In the genomic region with DNA sequence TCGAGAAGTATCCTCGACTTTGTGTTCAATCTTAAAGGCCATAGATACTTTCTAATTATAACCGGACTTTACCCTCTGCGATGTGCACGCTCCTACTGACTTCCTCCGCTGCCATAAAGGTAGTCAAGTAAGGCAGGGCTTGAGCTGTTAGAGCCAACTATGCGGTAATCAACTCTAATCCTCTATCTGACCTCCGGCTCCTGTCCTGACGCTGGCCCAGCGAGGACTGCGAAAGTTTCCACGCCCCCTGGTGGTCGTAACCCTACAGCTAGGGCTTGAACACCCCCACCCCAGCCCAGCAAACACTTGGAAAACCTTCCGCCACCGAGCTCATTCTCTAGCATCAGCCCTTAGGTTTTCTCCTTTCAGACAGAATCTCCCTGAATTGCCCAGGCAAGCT, we compare ENCODE assay signal across 8 mouse cellular contexts. TPM values are rescaled to one million over a fixed set of nuclear protein-coding genes. Genes with fewer than 3 reads are reported as not detected.
A peak's percentile ranks its signal among the peaks of the same experiment; 100 is the strongest.
DNase-seq lines count a peak whose midpoint lies in the region; ATAC-seq lines count a peak whose summit lies in the region.

No protein-coding gene starts in this region.

- H3K27me3 ChIP-seq in embryonic facial prominence, embryonic 10.5 days (replicated peaks; ENCODE audit: low read depth, poor library complexity, severe bottlenecking) = peaks cover 56% of the 10 kb centered on the region
- H3K27me3 ChIP-seq in heart, embryonic 11.5 days (ENCODE audit: control insufficient read depth, insufficient read depth, low read length) = peaks cover 3% of the 10 kb centered on the region; the same call in 1 of the 2 replicates
- H3K27me3 ChIP-seq in kidney, embryonic 15.5 days = peaks cover 4% of the 10 kb centered on the region; the same call in 1 of the 2 replicates
- H3K27me3 ChIP-seq in liver, embryonic 13.5 days = peaks cover 55% of the 10 kb centered on the region
- H3K27me3 ChIP-seq in splenic B cell, adult 2 months (ENCODE audit: control insufficient read depth, insufficient read depth, low read length, poor library complexity, severe bottlenecking) = peaks cover 3% of the 10 kb centered on the region; the same call in 1 of the 2 replicates

- peak overlapping the region; percentile 77 for H3K4me3 ChIP-seq in embryonic facial prominence, embryonic 10.5 days
- H3K4me3 ChIP-seq in heart, embryonic 11.5 days (ENCODE audit: low read depth, low read length) = peak overlapping the region; percentile 69
- H3K4me3 ChIP-seq in kidney, embryonic 15.5 days (replicated peaks) = peak overlapping the region; percentile 81
- H3K4me3 ChIP-seq in liver, embryonic 13.5 days (replicated peaks) = peak overlapping the region; percentile 56

- 1% methylated on average over 15 of the region's 15 CpGs for WGBS in embryonic facial prominence, embryonic 10.5 days
- under 1% methylated on average over 15 of the region's 15 CpGs for WGBS in heart, embryonic 11.5 days (ENCODE audit: insufficient replicate concordance)
- under 1% methylated on average over 15 of the region's 15 CpGs for WGBS in kidney, embryonic 15.5 days
- WGBS in liver, embryonic 13.5 days (ENCODE audit: insufficient replicate concordance) = 2% methylated on average over 15 of the region's 15 CpGs

- H3K9me3 ChIP-seq in embryonic facial prominence, embryonic 10.5 days = no peaks in the 10 kb centered on the region
- H3K9me3 ChIP-seq in heart, embryonic 11.5 days (replicated peaks; ENCODE audit: control insufficient read depth, low read length) = no peaks in the 10 kb centered on the region
- H3K9me3 ChIP-seq in kidney, embryonic 15.5 days (replicated peaks) = no peaks in the 10 kb centered on the region
- no peaks in the 10 kb centered on the region for H3K9me3 ChIP-seq in liver, embryonic 13.5 days (replicated peaks)

- DNase-seq in CD4-positive, CD25-positive, alpha-beta regulatory T cell, adult 2 months (ENCODE audit: low read depth, low spot score) = peak; percentile 63
- peak; percentile 91 for DNase-seq in embryonic facial prominence, embryonic 10.5 days (ENCODE audit: low spot score)
- DNase-seq in liver, embryonic 13.5 days = peak; percentile 28
- DNase-seq in naive thymus-derived CD4-positive, alpha-beta T cell, adult 2 months (ENCODE audit: low read depth) = peak; percentile 53
- DNase-seq in splenic B cell, adult 2 months (ENCODE audit: low read depth, low spot score) = peak; percentile 72

- no peak overlapping the region for H3K9ac ChIP-seq in heart, embryonic 11.5 days (ENCODE audit: low read depth, low read length)
- H3K9ac ChIP-seq in kidney, embryonic 15.5 days = peak overlapping the region; percentile 77; the same call in 1 of the 2 replicates
- H3K9ac ChIP-seq in liver, embryonic 13.5 days = no peak overlapping the region

- no peak overlapping the region for H3K27ac ChIP-seq in embryonic facial prominence, embryonic 10.5 days (replicated peaks)
- no peak overlapping the region for H3K27ac ChIP-seq in heart, embryonic 11.5 days (ENCODE audit: low read depth, low read length)
- no peak overlapping the region for H3K27ac ChIP-seq in kidney, embryonic 15.5 days
- H3K27ac ChIP-seq in liver, embryonic 13.5 days = no peak overlapping the region

- peak overlapping the region; percentile 97 for H3K4me2 ChIP-seq in heart, embryonic 11.5 days
- H3K4me2 ChIP-seq in kidney, embryonic 15.5 days = peak overlapping the region; percentile 91
- peak overlapping the region; percentile 76 for H3K4me2 ChIP-seq in liver, embryonic 13.5 days

- ATAC-seq in CD4-positive, CD25-positive, alpha-beta regulatory T cell, adult 4 months = no peak
- no peak for ATAC-seq in heart, embryonic 11.5 days (replicated peaks; ENCODE audit: insufficient number of reproducible peaks, low FRiP score, low TSS enrichment)
- ATAC-seq in kidney, embryonic 15.5 days (replicated peaks; ENCODE audit: low FRiP score) = peak; percentile 76
- no peak for ATAC-seq in liver, embryonic 13.5 days (ENCODE audit: low read depth)

- H3K36me3 ChIP-seq in embryonic facial prominence, embryonic 10.5 days (replicated peaks) = no peaks in the 10 kb centered on the region
- H3K36me3 ChIP-seq in heart, embryonic 11.5 days (ENCODE audit: control insufficient read depth, insufficient read depth, low read length) = no peaks in the 10 kb centered on the region
- H3K36me3 ChIP-seq in kidney, embryonic 15.5 days = no peaks in the 10 kb centered on the region
- H3K36me3 ChIP-seq in liver, embryonic 13.5 days = no peaks in the 10 kb centered on the region
- no peaks in the 10 kb centered on the region for H3K36me3 ChIP-seq in splenic B cell, adult 2 months (ENCODE audit: control insufficient read depth, insufficient read depth, low read length, poor library complexity, severe bottlenecking)

- H3K4me1 ChIP-seq in embryonic facial prominence, embryonic 10.5 days = peaks cover 17% of the 10 kb centered on the region
- H3K4me1 ChIP-seq in heart, embryonic 11.5 days (ENCODE audit: control insufficient read depth, insufficient read depth, low read length) = peaks cover 2% of the 10 kb centered on the region; the same call in 1 of the 2 replicates
- H3K4me1 ChIP-seq in kidney, embryonic 15.5 days = peaks cover 28% of the 10 kb centered on the region
- H3K4me1 ChIP-seq in liver, embryonic 13.5 days (replicated peaks) = peaks cover 10% of the 10 kb centered on the region

RNA-seq across cellular contexts. Expression of a gene that starts 0.6 kb away (rescaled TPM):
- polyA plus RNA-seq in CD4-positive, CD25-positive, alpha-beta regulatory T cell, adult 4 months (2017; shearing (Covaris generic)) = 1 to 10 TPM; 2.5 to 2.6 TPM
- 9.8 and 10.7 TPM in 2 replicates for polyA plus RNA-seq in embryonic facial prominence, embryonic 10.5 days (2016; fragmentation: Nextera tagmentation; extraction: Ambion mirVana)
- 8.3 and 9.9 TPM in 2 replicates for polyA plus RNA-seq in heart, embryonic 11.5 days (2014; fragmentation: Nextera tagmentation; extraction: Ambion mirVana)
- polyA plus RNA-seq in kidney, embryonic 15.5 days (2015; fragmentation: Nextera tagmentation; extraction: Ambion mirVana) = 20.4 TPM in 2 replicates
- polyA plus RNA-seq in liver, embryonic 13.5 days (2015; fragmentation: Nextera tagmentation; extraction: Ambion mirVana) = 1.9 and 2.0 TPM in 2 replicates

RNA-seq across cellular contexts. Expression of a gene that starts 19.2 kb away (rescaled TPM):
- not detected for polyA plus RNA-seq in CD4-positive, CD25-positive, alpha-beta regulatory T cell, adult 4 months (2017; shearing (Covaris generic))
- not detected in 2 replicates for polyA plus RNA-seq in embryonic facial prominence, embryonic 10.5 days (2016; fragmentation: Nextera tagmentation; extraction: Ambion mirVana)
- polyA plus RNA-seq in heart, embryonic 11.5 days (2014; fragmentation: Nextera tagmentation; extraction: Ambion mirVana) = 0.15 TPM in 1 of 2 replicates, not detected in the other
- not detected in 2 replicates for polyA plus RNA-seq in kidney, embryonic 15.5 days (2015; fragmentation: Nextera tagmentation; extraction: Ambion mirVana)
- polyA plus RNA-seq in liver, embryonic 13.5 days (2015; fragmentation: Nextera tagmentation; extraction: Ambion mirVana) = not detected in 2 replicates

RNA-seq across cellular contexts. Expression of a gene that starts 41.1 kb away (rescaled TPM):
- not detected for polyA plus RNA-seq in CD4-positive, CD25-positive, alpha-beta regulatory T cell, adult 4 months (2017; shearing (Covaris generic))
- polyA plus RNA-seq in embryonic facial prominence, embryonic 10.5 days (2016; fragmentation: Nextera tagmentation; extraction: Ambion mirVana) = not detected in 2 replicates
- not detected in 2 replicates for polyA plus RNA-seq in heart, embryonic 11.5 days (2014; fragmentation: Nextera tagmentation; extraction: Ambion mirVana)
- not detected in 2 replicates for polyA plus RNA-seq in kidney, embryonic 15.5 days (2015; fragmentation: Nextera tagmentation; extraction: Ambion mirVana)
- not detected in 2 replicates for polyA plus RNA-seq in liver, embryonic 13.5 days (2015; fragmentation: Nextera tagmentation; extraction: Ambion mirVana)

RNA-seq across cellular contexts. Expression of a gene that starts 49.6 kb away (rescaled TPM):
- 10 to 100 TPM; 39.7 to 40.2 TPM for polyA plus RNA-seq in CD4-positive, CD25-positive, alpha-beta regulatory T cell, adult 4 months (2017; shearing (Covaris generic))
- polyA plus RNA-seq in embryonic facial prominence, embryonic 10.5 days (2016; fragmentation: Nextera tagmentation; extraction: Ambion mirVana) = 58.5 and 59.5 TPM in 2 replicates
- 78.5 and 82.0 TPM in 2 replicates for polyA plus RNA-seq in heart, embryonic 11.5 days (2014; fragmentation: Nextera tagmentation; extraction: Ambion mirVana)
- polyA plus RNA-seq in kidney, embryonic 15.5 days (2015; fragmentation: Nextera tagmentation; extraction: Ambion mirVana) = 52.2 and 52.6 TPM in 2 replicates
- polyA plus RNA-seq in liver, embryonic 13.5 days (2015; fragmentation: Nextera tagmentation; extraction: Ambion mirVana) = 53.8 and 55.6 TPM in 2 replicates

RNA-seq across cellular contexts. Expression of a gene that starts 55.1 kb away (rescaled TPM):
- polyA plus RNA-seq in CD4-positive, CD25-positive, alpha-beta regulatory T cell, adult 4 months (2017; shearing (Covaris generic)) = not detected
- not detected in 2 replicates for polyA plus RNA-seq in embryonic facial prominence, embryonic 10.5 days (2016; fragmentation: Nextera tagmentation; extraction: Ambion mirVana)
- not detected in 2 replicates for polyA plus RNA-seq in heart, embryonic 11.5 days (2014; fragmentation: Nextera tagmentation; extraction: Ambion mirVana)
- polyA plus RNA-seq in kidney, embryonic 15.5 days (2015; fragmentation: Nextera tagmentation; extraction: Ambion mirVana) = not detected in 2 replicates
- not detected in 2 replicates for polyA plus RNA-seq in liver, embryonic 13.5 days (2015; fragmentation: Nextera tagmentation; extraction: Ambion mirVana)

Comparison
In these comparisons a context has a peak if more than half of its experiments do, and no peak if none do; other contexts are left out.
1. DNase-seq: peak in every context shown above with its lines; median percentile 91 in embryonic facial prominence, embryonic 10.5 days; 72 in splenic B cell, adult 2 months; 63 in CD4-positive, CD25-positive, alpha-beta regulatory T cell, adult 2 months; 53 in naive thymus-derived CD4-positive, alpha-beta T cell, adult 2 months; 28 in liver, embryonic 13.5 days.